Mouse (Mus musculus) adrenal gland, postnatal 10 days (tissue): ENCODE measurements at regions not wholly inside any gene's neighbourhood (a gene's known extent, or its start where the extent isn't known, plus 50 kb on each side); places are given as distances from the start of the nearest gene placed in this dataset.

Experiments used
- DNase-seq: peaks from one replicate; pipeline ENCODE4 v3.0.0; 2021; ENCODE audit warnings: mixed read lengths

- DNase-seq = no peak
Measured at GRCm38 (mm10) chr6:16064691-16065090, 344.2 kb downstream of the Mdfic start.

DNA sequence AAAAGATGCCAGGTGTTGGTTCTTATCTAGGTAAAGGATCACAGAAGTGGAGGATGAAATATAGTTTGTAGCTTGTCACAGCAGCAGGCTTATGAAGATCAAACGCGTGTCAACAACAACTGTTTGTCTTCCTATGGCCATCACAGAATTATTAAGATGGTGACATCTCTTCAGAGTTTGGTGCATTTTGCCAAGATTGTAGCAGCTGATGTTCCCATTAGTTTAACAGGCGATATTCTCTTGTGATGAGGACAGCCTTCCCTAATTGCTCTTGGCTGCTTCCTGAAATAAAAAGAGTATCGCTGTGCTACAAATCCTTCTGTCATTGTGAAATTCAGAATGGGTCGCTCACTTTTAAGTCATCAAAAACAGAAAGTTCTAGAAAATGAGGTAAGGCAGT, 344.7 kb downstream of the Mdfic start:
- no peak for DNase-seq

DNA sequence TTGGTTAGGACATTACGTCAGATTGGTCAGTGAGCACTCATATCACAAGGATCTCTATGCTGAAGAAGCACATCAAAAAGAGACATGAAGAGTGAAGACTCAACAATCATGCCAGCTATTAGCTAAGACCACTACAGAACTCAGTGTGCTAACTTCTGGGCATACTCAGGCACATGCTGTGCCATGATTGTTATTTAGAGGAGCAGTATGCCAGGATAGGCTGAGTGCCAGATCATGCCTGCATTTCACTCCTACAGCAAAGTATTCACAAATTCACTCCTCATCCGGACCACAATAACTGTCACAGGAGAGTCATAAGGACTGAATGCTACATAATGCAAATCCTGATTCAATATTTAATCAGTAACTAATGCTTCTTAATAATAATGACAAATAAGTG, 355.8 kb downstream of the Mdfic start:
- DNase-seq = no peak

DNA sequence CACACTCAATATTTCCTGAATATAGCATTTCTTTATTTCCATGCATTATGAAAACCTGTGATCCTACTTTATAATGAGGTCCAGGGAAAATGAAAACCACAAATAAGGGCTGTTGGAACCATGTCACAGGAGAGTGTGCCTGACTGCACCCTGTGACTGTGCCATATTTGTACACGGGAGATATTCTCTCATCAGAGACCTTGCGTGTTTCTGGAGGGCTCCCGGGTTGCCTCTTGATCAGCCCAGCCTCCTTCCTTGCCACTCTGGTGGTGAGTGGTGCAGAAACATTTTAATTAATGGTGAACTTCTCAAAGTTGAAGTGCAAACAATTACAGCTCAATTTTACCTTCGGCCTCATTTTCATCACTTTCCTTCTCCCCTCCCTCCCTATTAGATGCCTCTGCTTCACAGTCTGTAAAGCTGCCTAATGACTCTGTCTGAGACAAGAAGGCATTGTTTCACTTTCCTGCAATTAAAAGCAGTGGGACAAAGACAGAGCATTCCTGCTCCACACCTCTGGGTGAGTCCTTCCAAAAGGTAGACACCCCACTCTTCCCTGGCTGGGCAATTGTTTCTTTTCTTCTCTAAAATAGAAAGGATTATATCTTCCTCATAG, 356.8 kb downstream of the Mdfic start:
- no peak for DNase-seq

DNA sequence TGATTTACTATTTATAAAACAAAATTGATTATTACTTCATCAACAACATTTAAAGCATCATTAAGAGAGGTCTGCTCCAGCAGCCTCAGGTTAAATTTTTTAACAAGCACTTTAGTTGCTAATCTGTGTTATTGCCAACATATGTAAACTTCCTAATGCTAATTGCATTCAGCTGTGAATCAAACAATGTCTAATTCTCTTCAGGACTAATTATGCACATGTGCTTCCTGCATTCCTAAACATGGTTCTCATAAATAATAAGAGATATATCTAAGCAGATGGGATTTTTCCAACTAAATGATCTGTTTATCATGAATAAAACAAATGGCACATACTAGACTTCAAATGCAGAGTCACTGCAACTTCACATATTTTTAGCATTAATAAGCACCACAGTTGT, 357.5 kb downstream of the Mdfic start:
- no peak for DNase-seq

DNA sequence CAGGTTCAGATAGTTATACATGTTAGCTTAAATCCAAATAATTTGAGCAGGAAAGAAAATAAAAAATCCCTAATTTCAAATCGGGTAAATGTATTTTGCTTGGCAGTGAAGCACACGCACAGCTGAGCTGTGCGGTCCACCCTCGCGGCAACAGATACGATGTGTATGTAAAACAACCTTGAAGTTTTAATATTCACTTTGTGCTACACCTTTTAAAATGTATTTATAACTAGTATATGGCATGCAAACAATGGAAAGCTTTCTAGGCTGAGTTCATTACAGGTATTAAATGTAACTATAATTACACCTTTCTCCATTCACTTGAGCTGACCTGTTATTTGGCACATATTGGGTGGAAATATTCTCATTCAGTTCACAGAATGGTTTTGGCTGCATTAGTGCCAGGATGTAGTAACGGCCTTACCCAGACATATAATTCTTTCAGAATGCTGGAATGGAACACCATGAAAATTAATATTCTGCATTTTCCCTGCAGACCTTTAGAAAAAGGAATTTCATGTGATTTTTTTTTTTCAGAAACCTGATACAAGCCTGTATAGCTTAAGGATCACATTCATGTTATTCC, 366.6 kb downstream of the Mdfic start:
- DNase-seq = no peak

DNA sequence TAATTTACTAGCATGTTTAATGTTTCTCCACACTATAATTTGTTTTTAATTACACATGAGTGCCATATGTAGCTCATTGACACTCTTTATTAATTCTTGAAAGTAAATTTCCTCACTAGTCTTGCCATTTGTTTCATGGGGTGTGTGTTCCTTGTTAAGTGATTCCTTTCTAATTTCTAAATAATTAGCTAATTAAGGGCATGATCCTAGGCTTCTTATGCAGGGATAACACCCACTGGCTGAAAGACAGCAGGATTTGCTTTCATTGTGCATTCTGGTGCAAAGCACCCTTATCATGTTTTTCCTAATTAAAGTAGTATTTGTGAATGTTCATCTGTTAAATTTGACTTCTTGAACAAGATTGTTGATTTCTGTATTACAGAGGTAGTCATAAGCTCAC, 378.3 kb downstream of the Mdfic start:
- DNase-seq = no peak

- no peak for DNase-seq
Measured at GRCm38 (mm10) chr6:16141009-16141408, 420.5 kb downstream of the Mdfic start.

DNA sequence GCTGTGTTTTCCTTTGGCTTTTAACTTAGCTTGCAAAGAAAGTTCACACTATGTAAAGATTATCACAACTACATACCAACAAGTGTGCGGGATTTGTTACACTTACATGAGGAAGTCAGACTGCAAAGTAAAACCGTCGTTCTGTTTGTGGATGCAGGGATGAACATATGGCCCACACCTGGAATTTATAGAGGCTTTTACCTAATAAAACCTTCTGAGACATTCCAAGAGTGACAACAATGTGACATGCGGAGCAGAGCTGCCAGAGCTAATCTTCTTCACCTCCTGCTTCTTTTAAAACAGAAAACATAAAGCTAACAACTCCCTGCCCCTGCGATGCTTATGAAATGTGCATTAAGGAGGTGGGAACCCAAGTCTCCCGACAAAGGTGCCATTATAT, 424.1 kb downstream of the Mdfic start:
- DNase-seq = no peak

GRCm38 (mm10) chr6:16150535-16150934, 430.1 kb downstream of the Mdfic start:
- no peak for DNase-seq

- DNase-seq = no peak
Measured at GRCm38 (mm10) chr6:16151478-16151877, 431.0 kb downstream of the Mdfic start.

GRCm38 (mm10) chr6:16152691-16153090, 432.2 kb downstream of the Mdfic start:
- no peak for DNase-seq

DNA sequence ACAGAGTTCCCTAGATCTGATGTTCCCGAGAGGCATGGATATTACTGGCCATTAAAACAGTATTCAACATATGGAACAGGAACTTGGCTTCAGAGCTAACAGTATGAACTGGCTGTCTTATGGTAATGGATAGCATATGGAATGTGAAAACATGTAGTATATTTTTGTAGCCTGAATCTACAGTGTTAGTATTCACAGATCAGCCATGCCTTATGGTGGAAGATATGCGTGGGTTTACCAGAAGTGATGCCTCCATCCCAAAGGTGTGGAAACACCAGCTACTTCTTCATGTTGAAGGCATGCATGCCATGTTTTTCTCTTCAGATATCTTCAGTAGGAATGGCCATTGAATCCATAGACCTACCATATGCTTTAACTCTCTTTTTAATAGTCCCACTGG, 444.6 kb downstream of the Mdfic start:
- DNase-seq = no peak

DNA sequence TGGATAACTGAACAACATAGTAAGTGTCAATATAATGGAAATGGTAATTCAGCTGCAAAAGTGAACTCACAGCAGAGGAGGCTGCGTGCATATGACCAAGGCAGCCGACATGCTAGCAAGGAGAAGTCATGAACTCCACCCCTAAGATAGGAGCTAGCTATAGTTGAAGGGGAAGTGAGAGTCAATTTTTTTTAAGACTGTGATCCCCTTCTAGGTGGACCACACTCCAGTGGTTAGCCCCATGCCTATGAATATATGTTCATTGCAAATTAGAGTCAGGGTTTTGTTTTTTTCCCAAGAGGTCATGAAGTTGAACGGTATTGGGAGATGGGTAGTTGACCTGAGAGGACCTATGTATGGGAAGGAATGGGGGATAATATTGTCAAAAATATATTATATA, 451.4 kb downstream of the Mdfic start:
- DNase-seq = no peak

- no peak for DNase-seq
Measured at GRCm38 (mm10) chr6:16177313-16177712, 456.9 kb downstream of the Mdfic start.

DNA sequence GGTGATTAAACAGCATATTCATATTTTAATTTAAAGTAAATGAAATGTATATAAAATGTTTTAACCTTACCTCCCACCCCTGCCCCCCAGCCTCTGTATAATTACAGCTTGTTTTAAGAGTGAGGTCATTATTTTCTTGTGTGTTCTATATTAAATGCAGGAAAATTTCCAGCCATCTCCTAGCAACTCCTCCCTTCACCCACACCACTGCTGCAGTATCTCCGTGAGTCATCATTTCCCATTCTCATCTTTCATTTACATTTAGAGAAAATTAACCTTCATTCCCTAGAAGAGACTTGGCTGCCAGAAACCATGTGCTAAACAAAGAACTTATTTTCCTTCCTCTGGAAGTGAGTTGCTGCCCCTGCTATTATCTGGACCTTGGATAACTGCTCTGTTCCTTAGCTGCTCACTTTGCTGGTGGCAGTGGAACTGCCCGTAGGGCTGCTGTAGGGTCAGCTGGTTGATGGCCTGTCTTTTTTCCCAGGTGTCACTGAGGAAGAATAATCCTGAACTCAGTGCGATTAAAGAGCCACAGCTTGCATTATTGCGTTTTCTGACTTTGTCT, 467.6 kb downstream of the Mdfic start:
- DNase-seq = no peak

DNA sequence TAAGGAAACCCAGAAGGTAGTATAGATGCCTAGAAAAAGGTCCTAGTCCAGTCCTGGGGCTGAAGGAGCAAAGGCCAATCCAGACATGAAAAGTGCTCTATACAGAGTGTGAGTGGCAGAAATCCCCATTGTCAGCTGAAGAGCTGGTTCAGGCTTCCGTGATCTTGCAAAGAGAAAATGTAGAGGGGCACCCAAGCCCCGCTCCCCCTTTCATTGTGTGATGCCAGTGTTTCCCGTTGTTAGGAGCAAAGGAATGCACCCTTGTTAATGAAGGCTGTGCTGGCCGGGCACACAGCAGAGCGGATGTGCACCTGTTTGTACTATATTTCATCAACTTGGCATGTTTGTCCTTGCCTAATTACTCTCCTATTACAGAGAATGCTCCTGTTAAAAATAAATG, 492.5 kb downstream of the Mdfic start:
- no peak for DNase-seq

GRCm38 (mm10) chr6:16213635-16214034, 493.2 kb downstream of the Mdfic start:
- no peak for DNase-seq

GRCm38 (mm10) chr6:16221002-16221627, 500.7 kb downstream of the Mdfic start:
- peak; percentile 49 for DNase-seq
